Mouse (Mus musculus) hindbrain, embryonic 10.5 days (tissue): ENCODE data around the gene Col4a3. TPM values are rescaled to one million over a fixed set of nuclear protein-coding genes. Genes with fewer than 3 reads are reported as not detected.
A peak's percentile ranks its signal among the peaks of the same experiment; 100 is the strongest.

Experiments
- DNase-seq: peaks from one replicate; pipeline ENCODE4 v3.0.0-alpha.2; 2017; ENCODE audit warnings: low spot score
- H3K27ac ChIP-seq: fragments of 300-500 bp; sonication (generic); 2 replicates; pipeline ENCODE4 v1.5.1; 2016; ENCODE audit warnings: mild to moderate bottlenecking, moderate library complexity
- H3K27me3 ChIP-seq: fragments of 300-500 bp; sonication (generic); 2 replicates; pipeline ENCODE4 v1.6.1; 2016; ENCODE audit warnings: mild to moderate bottlenecking; ENCODE audit not compliant: poor library complexity, insufficient read depth, severe bottlenecking
- H3K36me3 ChIP-seq: fragments of 300-500 bp; sonication (generic); 2 replicates; pipeline ENCODE4 v1.6.1; 2016; ENCODE audit warnings: mild to moderate bottlenecking, moderate library complexity
- H3K4me1 ChIP-seq: fragments of 300-500 bp; sonication (generic); replicated peaks from 2 replicates; pipeline ENCODE4 v1.6.1; 2016; ENCODE audit warnings: mild to moderate bottlenecking
- H3K4me3 ChIP-seq: fragments of 300-500 bp; sonication (generic); 2 replicates; pipeline ENCODE4 v1.5.1; 2016; ENCODE audit warnings: mild to moderate bottlenecking, moderate library complexity
- H3K9me3 ChIP-seq: fragments of 300-500 bp; sonication (generic); 2 replicates; pipeline ENCODE4 v1.6.1; 2016; ENCODE audit warnings: mild to moderate bottlenecking, moderate library complexity
- WGBS: fragments of 180-500 bp; shearing (Covaris S2); methylation state at CpG from one replicate; pipeline ENCODE4 v1.1.7; 2016; 5-methylcytosine and 5-hydroxymethylcytosine counted together
- polyA plus RNA-seq: library from polyadenylated mRNA; unstranded; fragments of >200 nt; fragmentation: Nextera tagmentation; extraction: Ambion mirVana; gene quantifications from 2 replicates; pipeline ENCODE4 v1.2.1, GENCODE M21; 2016

Gene Col4a3
- polyA plus RNA-seq, 1 experiment from 2014 or later: 0.18 TPM

- peaks cover 25% of the 10 kb centered on the region for H3K36me3 ChIP-seq
- peak overlapping the region; percentile 94 for H3K27ac ChIP-seq
- H3K9me3 ChIP-seq: no peaks in the 10 kb centered on the region
- no peak for DNase-seq
- peaks cover 17% of the 10 kb centered on the region for H3K27me3 ChIP-seq
- WGBS: 1% methylated on average over 37 of the region's 37 CpGs
- H3K4me3 ChIP-seq: peak overlapping the region; percentile 74
- H3K4me1 ChIP-seq: peaks cover 12% of the 10 kb centered on the region
Observed at GRCm38 (mm10) chr1:82725026-82725874, 138.5 kb downstream of the Col4a3 start.

- 59% methylated on average over 4 of the region's 4 CpGs for WGBS
- no peak overlapping the region for H3K27ac ChIP-seq
Observed at GRCm38 (mm10) chr1:82725875-82726185, 139.1 kb downstream of the Col4a3 start.

GRCm38 (mm10) chr1:82726482-82726881 lies 139.8 kb downstream of the Col4a3 start:
- Histone ChIP-seq H3K36me3 (peaks cover 38% of the 10 kb centered on the region), H3K4me3 (no peak overlapping the region), H3K27me3 (peaks cover 17% of the 10 kb centered on the region), H3K4me1 (peaks cover 12% of the 10 kb centered on the region), H3K27ac (no peak overlapping the region), H3K9me3 (no peaks in the 10 kb centered on the region)
- WGBS: 95% methylated on average over 5 of the region's 5 CpGs
- DNase-seq: no peak

More at GRCm38 (mm10) chr1:82725875-82726185, 139.1 kb downstream of the Col4a3 start:
- H3K27me3 ChIP-seq: peaks cover 17% of the 10 kb centered on the region
- H3K9me3 ChIP-seq: no peaks in the 10 kb centered on the region
- peak overlapping the region; percentile 74 for H3K4me3 ChIP-seq
- no peak for DNase-seq
- peaks cover 31% of the 10 kb centered on the region for H3K36me3 ChIP-seq
- H3K4me1 ChIP-seq: peaks cover 12% of the 10 kb centered on the region

- Histone ChIP-seq H3K27ac (no peak overlapping the region), H3K27me3 (no peaks in the 10 kb centered on the region), H3K4me1 (no peaks in the 10 kb centered on the region), H3K36me3 (peaks cover 98% of the 10 kb centered on the region), H3K9me3 (no peaks in the 10 kb centered on the region), H3K4me3 (no peak overlapping the region)
- 88% methylated on average over 1 of the region's 1 CpGs for WGBS
- no peak for DNase-seq
Observed at GRCm38 (mm10) chr1:82733357-82733756, 146.6 kb downstream of the Col4a3 start.

GRCm38 (mm10) chr1:82738066-82738465 lies 151.3 kb downstream of the Col4a3 start:
- no peak for DNase-seq
- Histone ChIP-seq H3K36me3 (peaks cover 77% of the 10 kb centered on the region), H3K27me3 (no peaks in the 10 kb centered on the region), H3K9me3 (no peaks in the 10 kb centered on the region), H3K27ac (no peak overlapping the region), H3K4me1 (no peaks in the 10 kb centered on the region), H3K4me3 (no peak overlapping the region)
- WGBS: 91% methylated on average over 1 of the region's 1 CpGs

GRCm38 (mm10) chr1:82741539-82741938 lies 154.8 kb downstream of the Col4a3 start:
- Histone ChIP-seq H3K27ac (no peak overlapping the region), H3K27me3 (no peaks in the 10 kb centered on the region), H3K36me3 (peaks cover 49% of the 10 kb centered on the region), H3K4me3 (no peak overlapping the region), H3K9me3 (no peaks in the 10 kb centered on the region), H3K4me1 (no peaks in the 10 kb centered on the region)
- DNase-seq: no peak
- 89% methylated on average over 7 of the region's 7 CpGs for WGBS

- no peak overlapping the region for H3K27ac ChIP-seq
- H3K9me3 ChIP-seq: no peaks in the 10 kb centered on the region
- 98% methylated on average over 3 of the region's 3 CpGs for WGBS
- no peaks in the 10 kb centered on the region for H3K4me1 ChIP-seq
- H3K36me3 ChIP-seq: peaks cover 32% of the 10 kb centered on the region
- H3K27me3 ChIP-seq: no peaks in the 10 kb centered on the region
- no peak for DNase-seq
- H3K4me3 ChIP-seq: no peak overlapping the region
Observed at GRCm38 (mm10) chr1:82743962-82744361, 157.2 kb downstream of the Col4a3 start.

GRCm38 (mm10) chr1:82746408-82746807 lies 159.7 kb downstream of the Col4a3 start:
- Histone ChIP-seq H3K4me1 (no peaks in the 10 kb centered on the region), H3K27me3 (no peaks in the 10 kb centered on the region), H3K27ac (no peak overlapping the region), H3K9me3 (no peaks in the 10 kb centered on the region), H3K36me3 (peaks cover 31% of the 10 kb centered on the region), H3K4me3 (no peak overlapping the region)
- WGBS: 92% methylated on average over 4 of the region's 4 CpGs
- no peak for DNase-seq

GRCm38 (mm10) chr1:82747714-82748452 lies 161.2 kb downstream of the Col4a3 start:
- H3K27ac ChIP-seq: no peak overlapping the region
- no peaks in the 10 kb centered on the region for H3K9me3 ChIP-seq
- H3K27me3 ChIP-seq: no peaks in the 10 kb centered on the region
- 86% methylated on average over 2 of the region's 2 CpGs for WGBS
- H3K36me3 ChIP-seq: peaks cover 30% of the 10 kb centered on the region
- no peak for DNase-seq
- H3K4me3 ChIP-seq: no peak overlapping the region
- no peaks in the 10 kb centered on the region for H3K4me1 ChIP-seq

GRCm38 (mm10) chr1:82759520-82759919 lies 172.8 kb downstream of the Col4a3 start:
- DNase-seq: peak; percentile 10
- no peak overlapping the region for H3K27ac ChIP-seq
- H3K4me1 ChIP-seq: no peaks in the 10 kb centered on the region
- H3K27me3 ChIP-seq: no peaks in the 10 kb centered on the region
- WGBS: 89% methylated on average over 1 of the region's 1 CpGs
- H3K36me3 ChIP-seq: peaks cover 59% of the 10 kb centered on the region
- no peaks in the 10 kb centered on the region for H3K9me3 ChIP-seq
- H3K4me3 ChIP-seq: no peak overlapping the region

GRCm38 (mm10) chr1:82761454-82762169 lies 174.9 kb downstream of the Col4a3 start:
- 92% methylated on average over 8 of the region's 8 CpGs for WGBS
- Histone ChIP-seq H3K9me3 (no peaks in the 10 kb centered on the region), H3K4me1 (no peaks in the 10 kb centered on the region), H3K27ac (no peak overlapping the region), H3K27me3 (no peaks in the 10 kb centered on the region), H3K4me3 (no peak overlapping the region), H3K36me3 (peaks cover 38% of the 10 kb centered on the region)
- no peak for DNase-seq

- H3K27me3 ChIP-seq: no peaks in the 10 kb centered on the region
Observed at GRCm38 (mm10) chr1:82762274-82762673, 175.6 kb downstream of the Col4a3 start.

GRCm38 (mm10) chr1:82766227-82766626 lies 179.5 kb downstream of the Col4a3 start:
- H3K36me3 ChIP-seq: peaks cover 21% of the 10 kb centered on the region
- no peak overlapping the region for H3K4me3 ChIP-seq
- WGBS: 84% methylated on average over 1 of the region's 1 CpGs
- no peak for DNase-seq
- H3K9me3 ChIP-seq: no peaks in the 10 kb centered on the region
- no peaks in the 10 kb centered on the region for H3K27me3 ChIP-seq
- no peak overlapping the region for H3K27ac ChIP-seq
- no peaks in the 10 kb centered on the region for H3K4me1 ChIP-seq

More at GRCm38 (mm10) chr1:82762274-82762673, 175.6 kb downstream of the Col4a3 start:
- Histone ChIP-seq H3K27ac (no peak overlapping the region), H3K9me3 (no peaks in the 10 kb centered on the region), H3K4me3 (no peak overlapping the region), H3K36me3 (peaks cover 32% of the 10 kb centered on the region), H3K4me1 (no peaks in the 10 kb centered on the region)
- WGBS: 88% methylated on average over 1 of the region's 1 CpGs
- DNase-seq: no peak
